Mouse (Mus musculus): ENCODE measurements around the gene Gga1.

The Gga1 gene

GRCm38 (mm10) chr15:78937311-78937710 lies 60.3 kb downstream of the Gga1 start:
- no peak for DNase-seq (ENCODE audit: low spot score)

- DNase-seq (ENCODE audit: low spot score): no peak
Measured at GRCm38 (mm10) chr15:78937963-78938362, 61.0 kb downstream of the Gga1 start.

- DNase-seq (ENCODE audit: low spot score): no peak
Measured at GRCm38 (mm10) chr15:78940325-78940724, 63.3 kb downstream of the Gga1 start.

DNA sequence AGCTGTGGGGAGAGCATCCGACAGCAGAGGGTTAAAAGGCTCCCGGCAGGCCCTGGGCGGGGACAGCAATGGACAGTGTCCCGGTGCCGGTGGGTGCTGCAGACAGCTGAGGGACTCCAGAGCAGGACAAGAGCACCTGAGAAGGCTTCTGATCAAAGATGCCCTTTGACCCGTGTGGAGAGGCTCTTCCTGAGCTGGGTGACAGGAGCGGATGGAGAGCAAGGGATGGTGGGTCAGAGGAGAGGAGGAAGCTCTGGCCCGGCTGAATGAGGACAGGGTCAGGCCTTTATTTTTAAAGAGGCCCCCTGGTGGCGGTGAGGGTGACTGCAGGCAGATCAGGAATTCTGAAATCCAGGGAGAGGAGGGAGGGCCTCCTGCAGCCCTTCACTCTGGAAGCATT lies 65.7 kb downstream of the Gga1 start:
- DNase-seq (ENCODE audit: low spot score): peak; percentile 78

Measured in ovary, postnatal 10 days (tissue).